Mouse (Mus musculus) forebrain, embryonic 12.5 days (tissue): ENCODE data around the gene 4933402N22Rik. TPM values are rescaled to one million over a fixed set of nuclear protein-coding genes. Genes with fewer than 3 reads are reported as not detected.
"Not testable (repeated sequence)": the region's sequence is repeated elsewhere in the genome, so short reads cannot be mapped to it uniquely, and the experiment has no call there.

ENCODE experiments used
- ATAC-seq: fragments of 200-750 bp; cut with Nextera tagmentation; 2 replicates; pipeline ENCODE4 v1.8.0; 2017; ENCODE audit warnings: moderate TSS enrichment; ENCODE audit not compliant: low FRiP score
- H3K27ac ChIP-seq: fragments of 300-500 bp; sonication (generic); 2 replicates; pipeline ENCODE4 v1.5.1; 2016; ENCODE audit warnings: mild to moderate bottlenecking
- H3K27me3 ChIP-seq: fragments of 300-500 bp; sonication (generic); 2 replicates; pipeline ENCODE4 v1.6.1; 2016; ENCODE audit warnings: mild to moderate bottlenecking
- H3K36me3 ChIP-seq: fragments of 300-500 bp; sonication (generic); replicated peaks from 2 replicates; pipeline ENCODE4 v1.6.1; 2016; ENCODE audit warnings: mild to moderate bottlenecking
- H3K4me1 ChIP-seq: fragments of 300-500 bp; sonication (generic); 2 replicates; pipeline ENCODE4 v1.6.1; 2016
- H3K4me2 ChIP-seq: fragments of 300-500 bp; sonication (generic); 2 replicates; pipeline ENCODE4 v1.6.1; 2016; ENCODE audit warnings: mild to moderate bottlenecking, moderate library complexity
- H3K4me3 ChIP-seq: fragments of 300-500 bp; sonication (generic); replicated peaks from 2 replicates; pipeline ENCODE4 v1.5.1; 2016; ENCODE audit warnings: mild to moderate bottlenecking
- H3K9ac ChIP-seq: fragments of 300-500 bp; sonication (generic); 2 replicates; pipeline ENCODE4 v1.6.1; 2016; ENCODE audit warnings: mild to moderate bottlenecking
- H3K9me3 ChIP-seq: fragments of 300-500 bp; sonication (generic); 2 replicates; pipeline ENCODE4 v1.6.1; 2016
- WGBS: fragments of 180-500 bp; shearing (Covaris S2); methylation state at CpG from one replicate; pipeline ENCODE4 v1.1.7; 2016; 5-methylcytosine and 5-hydroxymethylcytosine counted together
- polyA plus RNA-seq: library from polyadenylated mRNA; unstranded; fragments of >200 nt; fragmentation: Nextera tagmentation; extraction: Ambion mirVana; gene quantifications from 2 replicates; pipeline ENCODE4 v1.2.1, GENCODE M21; 2016

4933402N22Rik gene
- not detected in 2 replicates for polyA plus RNA-seq

DNA sequence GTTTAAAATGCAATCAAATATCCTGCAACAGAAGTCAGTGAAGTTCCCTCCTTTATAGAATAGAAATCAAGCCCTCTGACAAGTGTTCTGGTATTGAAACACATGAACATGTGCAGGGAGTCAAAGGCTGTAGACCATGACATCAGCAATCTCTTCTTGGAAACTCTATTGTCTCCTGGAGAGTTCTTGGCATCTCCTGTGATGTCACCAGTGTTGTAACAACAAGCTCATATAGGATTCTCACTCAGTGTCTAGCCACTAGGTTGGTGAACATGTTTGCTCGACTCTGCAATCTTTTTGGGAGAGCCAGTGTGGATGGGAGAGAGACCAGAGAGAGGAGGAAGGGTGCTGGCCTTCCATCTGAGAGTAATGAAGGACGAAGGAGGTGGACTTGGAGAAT lies at the start of gene 4933402N22Rik:
Gene 4933402N22Rik (plus strand): TSS at position 301 of the 400 bp plus-strand sequence.
- 75% methylated on average over 1 of the region's 2 CpGs for WGBS
- not testable (repeated sequence) for ATAC-seq, H3K36me3 ChIP-seq, H3K4me1 ChIP-seq, H3K27ac ChIP-seq, H3K4me3 ChIP-seq, H3K9me3 ChIP-seq, H3K4me2 ChIP-seq, H3K27me3 ChIP-seq, H3K9ac ChIP-seq

GRCm38 (mm10) chr5:11923790-11924189 lies 5.9 kb downstream of the 4933402N22Rik start:
- H3K9ac ChIP-seq, H3K4me2 ChIP-seq, H3K27ac ChIP-seq, H3K4me1 ChIP-seq, H3K9me3 ChIP-seq, H3K4me3 ChIP-seq, H3K27me3 ChIP-seq, ATAC-seq, H3K36me3 ChIP-seq: not testable (repeated sequence)
- WGBS, result 75% methylated on average over 2 of the region's 2 CpGs

Other genes starting within 250 kb of the 4933402N22Rik start
- gene Gm8922, start 236.1 kb upstream of the 4933402N22Rik start, polyA plus RNA-seq, result not detected in 2 replicates
- not detected in 2 replicates for gene Gm8926, start 147.5 kb upstream of the 4933402N22Rik start, polyA plus RNA-seq
- gene Gm6465, start 72.5 kb upstream of the 4933402N22Rik start, polyA plus RNA-seq, result not detected in 2 replicates